Mouse (Mus musculus) midbrain, embryonic 11.5 days (tissue): ENCODE measurements around the gene Rapgef2. TPM values are rescaled to one million over a fixed set of nuclear protein-coding genes. Genes with fewer than 3 reads are reported as not detected.

Experiments used
- ATAC-seq: fragments of 200-750 bp; cut with Nextera tagmentation; 2 replicates; pipeline ENCODE4 v1.8.0; 2017; ENCODE audit warnings: moderate TSS enrichment, moderate library complexity; ENCODE audit not compliant: low FRiP score
- DNase-seq: peaks from one replicate; pipeline ENCODE4 v3.0.0; 2015; ENCODE audit warnings: low spot score; ENCODE audit errors: missing footprints
- H3K27ac ChIP-seq: fragments of 300-500 bp; sonication (generic); 2 replicates; pipeline ENCODE4 v1.5.1; 2014; ENCODE audit warnings: low read depth, low read length
- H3K27me3 ChIP-seq: fragments of 300-500 bp; sonication (generic); 2 replicates; pipeline ENCODE4 v1.6.1; 2014; ENCODE audit warnings: mild to moderate bottlenecking, low read length, moderate library complexity, mixed read lengths; ENCODE audit not compliant: control insufficient read depth, insufficient read depth
- H3K36me3 ChIP-seq: fragments of 300-500 bp; sonication (generic); 2 replicates; pipeline ENCODE4 v1.6.1; 2014; ENCODE audit warnings: mild to moderate bottlenecking, low read length, moderate library complexity, mixed read lengths; ENCODE audit not compliant: control insufficient read depth, insufficient read depth
- H3K4me1 ChIP-seq: fragments of 300-500 bp; sonication (generic); 2 replicates; pipeline ENCODE4 v1.6.1; 2014; ENCODE audit warnings: low read length; ENCODE audit not compliant: control insufficient read depth, insufficient read depth
- H3K4me2 ChIP-seq: fragments of 300-500 bp; sonication (generic); 2 replicates; pipeline ENCODE4 v1.6.1; 2014; ENCODE audit warnings: mild to moderate bottlenecking, moderate library complexity
- H3K4me3 ChIP-seq: fragments of 300-500 bp; sonication (generic); 2 replicates; pipeline ENCODE4 v1.5.1; 2014; ENCODE audit warnings: low read depth, low read length
- H3K9ac ChIP-seq: fragments of 300-500 bp; sonication (generic); 2 replicates; pipeline ENCODE4 v1.6.1; 2014; ENCODE audit warnings: low read length
- H3K9me3 ChIP-seq: fragments of 300-500 bp; sonication (generic); 2 replicates; pipeline ENCODE4 v1.6.1; 2016; ENCODE audit warnings: low read length; ENCODE audit not compliant: control insufficient read depth
- WGBS: fragments of 180-500 bp; shearing (Covaris S2); extraction: QIAGEN DNeasy Blood & Tissue Kit; methylation state at CpG from one replicate; pipeline ENCODE4 v1.1.7; 2014; 5-methylcytosine and 5-hydroxymethylcytosine counted together
- polyA plus RNA-seq: library from polyadenylated mRNA; unstranded; fragments of >200 nt; fragmentation: Nextera tagmentation; extraction: Ambion mirVana; gene quantifications from 2 replicates; pipeline ENCODE4 v1.2.1, GENCODE M21; 2014

Rapgef2 gene
- polyA plus RNA-seq, 1 experiment from 2014 or later: 6.2 TPM

- WGBS: 79% methylated on average over 7 of the region's 7 CpGs
- ATAC-seq (peak; percentile 35; the same call in 1 of the 2 replicates), DNase-seq (no peak)
- Histone ChIP-seq H3K27me3 (no peaks in the 10 kb centered on the region), H3K27ac (no peak overlapping the region), H3K4me3 (no peak overlapping the region), H3K9ac (no peak overlapping the region), H3K4me2 (no peak overlapping the region), H3K36me3 (no peaks in the 10 kb centered on the region), H3K9me3 (no peaks in the 10 kb centered on the region), H3K4me1 (no peaks in the 10 kb centered on the region)
These were observed 164.9 kb downstream of the Rapgef2 start for GRCm38 (mm10) chr3:79121391-79121790.

GRCm38 (mm10) chr3:79119983-79120382, 166.3 kb downstream of the Rapgef2 start:
- Histone ChIP-seq H3K4me3 (no peak overlapping the region), H3K27ac (no peak overlapping the region), H3K4me2 (no peak overlapping the region), H3K9me3 (no peaks in the 10 kb centered on the region), H3K36me3 (no peaks in the 10 kb centered on the region), H3K9ac (no peak overlapping the region), H3K27me3 (no peaks in the 10 kb centered on the region), H3K4me1 (no peaks in the 10 kb centered on the region)
- WGBS: 96% methylated on average over 12 of the region's 12 CpGs
- ATAC-seq (no peak), DNase-seq (no peak)

- no peak for DNase-seq
These were observed 176.2 kb downstream of the Rapgef2 start for GRCm38 (mm10) chr3:79110153-79110552.

DNA sequence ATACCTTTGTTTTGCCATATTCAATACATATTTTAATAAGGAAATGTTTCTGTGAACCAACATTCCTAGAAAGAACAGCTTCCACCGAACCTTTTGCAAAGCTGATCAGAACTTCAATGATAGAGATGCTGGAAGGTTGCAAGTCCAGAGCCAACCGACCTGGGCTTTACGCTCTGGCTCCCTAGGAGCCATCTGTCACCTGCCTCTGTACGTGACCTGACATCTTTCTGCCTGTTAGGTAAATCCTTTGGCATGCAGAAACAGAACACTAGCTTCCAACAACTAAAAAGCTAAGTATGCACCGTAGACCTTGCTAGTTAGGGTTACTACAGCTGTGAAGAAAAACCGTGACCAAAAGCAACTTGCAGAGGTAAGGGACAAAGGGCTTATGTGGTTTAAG, 178.1 kb downstream of the Rapgef2 start:
- 88% methylated on average over 6 of the region's 6 CpGs for WGBS

More at GRCm38 (mm10) chr3:79110153-79110552, 176.2 kb downstream of the Rapgef2 start:
- no peak overlapping the region for H3K27ac ChIP-seq
- H3K4me3 ChIP-seq: no peak overlapping the region
- ATAC-seq: no peak
- H3K4me2 ChIP-seq: no peak overlapping the region
- H3K27me3 ChIP-seq: no peaks in the 10 kb centered on the region
- H3K9ac ChIP-seq: no peak overlapping the region
- H3K36me3 ChIP-seq: peaks cover 2% of the 10 kb centered on the region; the same call in 1 of the 2 replicates
- no peaks in the 10 kb centered on the region for H3K9me3 ChIP-seq
- no peaks in the 10 kb centered on the region for H3K4me1 ChIP-seq
- 94% methylated on average over 6 of the region's 6 CpGs for WGBS

DNA sequence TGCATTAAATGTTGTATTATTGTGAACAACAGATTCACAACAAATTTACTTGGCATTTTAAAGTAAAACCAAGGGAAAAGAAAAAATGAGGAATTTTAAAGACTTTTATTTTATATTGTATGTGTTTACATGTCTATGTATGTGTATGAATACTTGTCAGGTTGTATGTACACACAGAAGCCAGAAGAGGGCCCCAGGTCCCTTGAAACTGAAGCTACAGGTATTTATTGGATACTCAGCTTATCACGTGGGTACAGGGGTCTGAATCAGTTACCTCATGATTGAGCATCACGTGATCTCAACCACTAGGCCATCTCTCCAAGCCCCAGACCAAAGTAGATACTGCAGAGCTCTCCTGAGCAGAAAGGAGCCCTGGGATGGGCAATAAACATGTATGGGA, 180.0 kb downstream of the Rapgef2 start:
- H3K27me3 ChIP-seq: no peaks in the 10 kb centered on the region
- H3K36me3 ChIP-seq: peaks cover 2% of the 10 kb centered on the region; the same call in 1 of the 2 replicates
- no peaks in the 10 kb centered on the region for H3K4me1 ChIP-seq
- no peak overlapping the region for H3K4me3 ChIP-seq
- no peak overlapping the region for H3K27ac ChIP-seq
- H3K9me3 ChIP-seq: no peaks in the 10 kb centered on the region
- 82% methylated on average over 2 of the region's 2 CpGs for WGBS
- no peak overlapping the region for H3K9ac ChIP-seq
- H3K4me2 ChIP-seq: no peak overlapping the region
- ATAC-seq: no peak
- DNase-seq: no peak

More for the DNA sequence above, 178.1 kb downstream of the Rapgef2 start:
- Histone ChIP-seq H3K27me3 (no peaks in the 10 kb centered on the region), H3K4me1 (no peaks in the 10 kb centered on the region), H3K9ac (no peak overlapping the region), H3K4me2 (no peak overlapping the region), H3K36me3 (peaks cover 2% of the 10 kb centered on the region; the same call in 1 of the 2 replicates), H3K9me3 (no peaks in the 10 kb centered on the region), H3K27ac (no peak overlapping the region), H3K4me3 (no peak overlapping the region)
- ATAC-seq: no peak
- no peak for DNase-seq

DNA sequence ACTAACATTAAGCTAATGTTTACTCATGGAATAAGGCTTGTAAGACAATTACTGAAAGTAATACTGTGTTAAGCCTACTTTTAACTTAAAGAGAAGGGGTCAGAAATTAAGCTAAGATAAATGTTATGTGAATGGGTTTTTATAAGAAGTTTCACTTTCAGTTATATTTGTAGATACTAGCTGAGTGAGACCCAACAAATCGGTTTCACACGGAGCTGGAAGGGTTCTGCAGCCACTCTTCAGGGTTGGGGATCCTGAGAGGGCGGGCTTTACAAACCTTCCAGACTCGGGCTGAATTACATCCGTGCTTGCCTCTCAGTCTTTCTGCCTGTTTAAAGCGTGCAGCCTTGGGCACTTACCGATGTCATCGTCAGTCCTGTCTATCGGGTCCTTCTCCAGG, 182.7 kb downstream of the Rapgef2 start:
- DNase-seq (no peak), ATAC-seq (no peak)
- no peak overlapping the region for H3K4me3 ChIP-seq
- no peak overlapping the region for H3K27ac ChIP-seq
- no peaks in the 10 kb centered on the region for H3K27me3 ChIP-seq
- peaks cover 2% of the 10 kb centered on the region; the same call in 1 of the 2 replicates for H3K36me3 ChIP-seq
- WGBS: 94% methylated on average over 9 of the region's 9 CpGs
- H3K9me3 ChIP-seq: no peaks in the 10 kb centered on the region
- H3K9ac ChIP-seq: no peak overlapping the region
- no peaks in the 10 kb centered on the region for H3K4me1 ChIP-seq
- no peak overlapping the region for H3K4me2 ChIP-seq

DNA sequence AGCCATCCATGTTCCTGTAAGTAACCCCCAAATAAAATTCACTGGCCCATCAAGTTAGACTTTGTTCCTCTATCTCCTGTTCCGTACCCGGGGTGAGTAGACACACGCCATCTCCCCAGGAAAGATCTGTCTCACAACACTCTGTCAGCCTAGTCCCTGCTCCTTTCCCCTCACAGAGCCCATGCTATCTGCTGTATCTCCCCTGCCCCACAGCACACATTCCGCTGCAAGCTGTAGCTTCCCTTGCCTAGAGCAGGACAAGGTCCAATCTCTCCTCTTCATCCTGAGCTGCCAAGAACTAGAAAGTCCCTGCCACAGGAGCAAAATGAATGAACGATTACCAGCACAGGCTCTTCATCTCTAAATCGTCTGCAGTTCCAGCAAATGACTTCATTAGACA, 184.6 kb downstream of the Rapgef2 start:
- DNase-seq: no peak

GRCm38 (mm10) chr3:79100831-79101230, 185.5 kb downstream of the Rapgef2 start:
- no peaks in the 10 kb centered on the region for H3K4me1 ChIP-seq
- 94% methylated on average over 7 of the region's 7 CpGs for whole genome bisulfite sequencing

More for the DNA sequence above, 184.6 kb downstream of the Rapgef2 start:
- Histone ChIP-seq H3K36me3 (no peaks in the 10 kb centered on the region), H3K27ac (no peak overlapping the region), H3K9me3 (no peaks in the 10 kb centered on the region), H3K4me3 (no peak overlapping the region), H3K9ac (no peak overlapping the region), H3K27me3 (no peaks in the 10 kb centered on the region), H3K4me2 (no peak overlapping the region), H3K4me1 (no peaks in the 10 kb centered on the region)
- 90% methylated on average over 6 of the region's 6 CpGs for WGBS
- no peak for ATAC-seq

DNA sequence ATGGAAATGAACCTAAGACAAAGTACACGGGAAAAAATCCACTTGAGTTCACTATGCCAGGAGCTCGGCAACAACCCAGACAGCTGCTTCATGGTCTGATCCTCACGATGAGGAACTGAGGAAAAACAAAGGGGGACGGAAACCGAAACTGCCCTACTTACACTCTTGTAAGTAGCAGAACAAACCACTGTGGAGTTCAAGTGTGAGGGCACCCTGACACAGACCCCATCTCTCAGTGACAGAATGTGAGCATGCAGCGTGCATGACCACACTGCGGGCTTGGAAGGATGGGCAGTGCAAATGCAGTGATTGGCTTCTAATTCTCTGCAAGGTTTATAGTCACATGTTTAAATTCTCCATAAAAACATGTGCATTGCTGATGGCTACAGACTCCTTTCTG, 197.2 kb downstream of the Rapgef2 start:
- no peaks in the 10 kb centered on the region for H3K27me3 ChIP-seq
- H3K4me3 ChIP-seq: no peak overlapping the region
- DNase-seq (no peak), ATAC-seq (no peak)
- H3K9me3 ChIP-seq: no peaks in the 10 kb centered on the region
- no peak overlapping the region for H3K4me2 ChIP-seq
- peaks cover 10% of the 10 kb centered on the region; the same call in 1 of the 2 replicates for H3K36me3 ChIP-seq
- H3K27ac ChIP-seq: no peak overlapping the region
- WGBS: 88% methylated on average over 7 of the region's 7 CpGs
- H3K9ac ChIP-seq: no peak overlapping the region
- H3K4me1 ChIP-seq: no peaks in the 10 kb centered on the region

More at GRCm38 (mm10) chr3:79100831-79101230, 185.5 kb downstream of the Rapgef2 start:
- Histone ChIP-seq H3K9me3 (no peaks in the 10 kb centered on the region), H3K27me3 (no peaks in the 10 kb centered on the region), H3K9ac (no peak overlapping the region), H3K4me3 (no peak overlapping the region), H3K36me3 (no peaks in the 10 kb centered on the region), H3K4me2 (no peak overlapping the region), H3K27ac (no peak overlapping the region)
- ATAC-seq (no peak), DNase-seq (peak; percentile 53)
